Mouse (Mus musculus): Measurements from ENCODE around the gene Gzmg. TPM values are rescaled to one million over a fixed set of nuclear protein-coding genes. Genes with fewer than 3 reads are reported as not detected.
"Not testable (repeated sequence)": the region's sequence is repeated elsewhere in the genome, so short reads cannot be mapped to it uniquely, and the experiment has no call there.

The Gzmg gene
- not detected in 2 replicates for polyA plus RNA-seq (2015; fragmentation: Nextera tagmentation; extraction: Ambion mirVana)

GRCm38 (mm10) chr14:56159479-56159878, at the start of gene Gzmg:
TSS of gene Gzmg (minus strand) at chr14:56159579.
- 77% methylated on average over 2 of the region's 2 CpGs for WGBS
- H3K9me3 ChIP-seq (replicated peaks; ENCODE audit: control insufficient read depth, low read length); H3K27ac ChIP-seq (ENCODE audit: low read length): not testable (repeated sequence)

GRCm38 (mm10) chr14:56205613-56206012, 46.2 kb upstream of the Gzmg start:
- H3K27me3 ChIP-seq (ENCODE audit: control insufficient read depth, insufficient read depth, low read length), result no peaks in the 10 kb centered on the region
- no peak overlapping the region for H3K4me2 ChIP-seq (ENCODE audit: low read depth, low read length)
- 84% methylated on average over 1 of the region's 1 CpGs for WGBS
- H3K4me3 ChIP-seq (replicated peaks; ENCODE audit: low read length), result no peak overlapping the region
- no peak overlapping the region for H3K27ac ChIP-seq (ENCODE audit: low read length)
- H3K9me3 ChIP-seq (replicated peaks; ENCODE audit: control insufficient read depth, low read length), result no peaks in the 10 kb centered on the region
- no peaks in the 10 kb centered on the region for H3K36me3 ChIP-seq (ENCODE audit: control insufficient read depth, insufficient read depth, low read length)
- no peaks in the 10 kb centered on the region for H3K4me1 ChIP-seq (ENCODE audit: control insufficient read depth, insufficient read depth, low read length)
- no peak overlapping the region for H3K9ac ChIP-seq (ENCODE audit: low read length)
- no peak for ATAC-seq (ENCODE audit: insufficient read depth, low FRiP score)

More at GRCm38 (mm10) chr14:56159479-56159878, at the start of gene Gzmg:
- H3K36me3 ChIP-seq (ENCODE audit: control insufficient read depth, insufficient read depth, low read length); H3K27me3 ChIP-seq (ENCODE audit: control insufficient read depth, insufficient read depth, low read length); H3K4me1 ChIP-seq (ENCODE audit: control insufficient read depth, insufficient read depth, low read length); H3K4me2 ChIP-seq (ENCODE audit: low read depth, low read length); ATAC-seq (ENCODE audit: insufficient read depth, low FRiP score); H3K9ac ChIP-seq (ENCODE audit: low read length); H3K4me3 ChIP-seq (replicated peaks; ENCODE audit: low read length): not testable (repeated sequence)

- whole genome bisulfite sequencing, result 31% methylated on average over 5 of the region's 5 CpGs
- H3K4me1 ChIP-seq (ENCODE audit: control insufficient read depth, insufficient read depth, low read length); H3K27me3 ChIP-seq (ENCODE audit: control insufficient read depth, insufficient read depth, low read length); H3K27ac ChIP-seq (ENCODE audit: low read length); ATAC-seq (ENCODE audit: insufficient read depth, low FRiP score); H3K9ac ChIP-seq (ENCODE audit: low read length); H3K36me3 ChIP-seq (ENCODE audit: control insufficient read depth, insufficient read depth, low read length); H3K9me3 ChIP-seq (replicated peaks; ENCODE audit: control insufficient read depth, low read length); H3K4me2 ChIP-seq (ENCODE audit: low read depth, low read length); H3K4me3 ChIP-seq (replicated peaks; ENCODE audit: low read length): not testable (repeated sequence)
Observed at GRCm38 (mm10) chr14:56205021-56205420, 45.6 kb upstream of the Gzmg start.

- Histone ChIP-seq H3K36me3 (ENCODE audit: control insufficient read depth, insufficient read depth, low read length) (no peaks in the 10 kb centered on the region), H3K9me3 (replicated peaks; ENCODE audit: control insufficient read depth, low read length) (no peaks in the 10 kb centered on the region), H3K4me2 (ENCODE audit: low read depth, low read length) (no peak overlapping the region), H3K9ac (ENCODE audit: low read length) (no peak overlapping the region), H3K27ac (ENCODE audit: low read length) (no peak overlapping the region), H3K27me3 (ENCODE audit: control insufficient read depth, insufficient read depth, low read length) (no peaks in the 10 kb centered on the region), H3K4me1 (ENCODE audit: control insufficient read depth, insufficient read depth, low read length) (no peaks in the 10 kb centered on the region), H3K4me3 (replicated peaks; ENCODE audit: low read length) (no peak overlapping the region)
- ATAC-seq (ENCODE audit: insufficient read depth, low FRiP score), result no peak
- 11% methylated on average over 2 of the region's 2 CpGs for WGBS
Observed at GRCm38 (mm10) chr14:56203975-56204374, 44.6 kb upstream of the Gzmg start.

DNA sequence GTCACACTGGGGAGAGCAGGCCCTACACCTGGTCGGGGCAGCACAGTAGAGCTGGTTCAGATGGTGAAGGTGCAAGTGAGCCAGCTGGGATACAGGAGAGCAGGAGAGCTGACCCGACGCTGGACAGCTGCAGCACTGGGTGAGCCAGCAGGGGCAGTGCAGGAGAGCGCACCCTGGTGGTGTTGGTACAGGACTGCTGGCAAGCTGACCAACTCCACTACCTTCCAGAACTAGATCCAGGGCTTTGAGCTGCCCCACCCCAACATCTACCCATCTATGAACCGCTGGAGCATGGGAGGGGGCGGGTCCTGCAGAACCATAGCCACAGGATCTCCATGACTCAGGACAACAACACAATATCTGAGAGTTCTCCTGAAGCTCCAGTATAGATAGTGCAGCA, 27.6 kb upstream of the Gzmg start:
- no peak for ATAC-seq (ENCODE audit: insufficient read depth, low FRiP score)
- Histone ChIP-seq H3K4me2 (ENCODE audit: low read depth, low read length) (no peak overlapping the region), H3K27me3 (ENCODE audit: control insufficient read depth, insufficient read depth, low read length) (no peaks in the 10 kb centered on the region), H3K4me1 (ENCODE audit: control insufficient read depth, insufficient read depth, low read length) (no peaks in the 10 kb centered on the region), H3K36me3 (ENCODE audit: control insufficient read depth, insufficient read depth, low read length) (no peaks in the 10 kb centered on the region), H3K9ac (ENCODE audit: low read length) (no peak overlapping the region), H3K27ac (ENCODE audit: low read length) (no peak overlapping the region), H3K4me3 (replicated peaks; ENCODE audit: low read length) (no peak overlapping the region), H3K9me3 (replicated peaks; ENCODE audit: control insufficient read depth, low read length) (no peaks in the 10 kb centered on the region)
- 52% methylated on average over 6 of the region's 6 CpGs for WGBS

DNA sequence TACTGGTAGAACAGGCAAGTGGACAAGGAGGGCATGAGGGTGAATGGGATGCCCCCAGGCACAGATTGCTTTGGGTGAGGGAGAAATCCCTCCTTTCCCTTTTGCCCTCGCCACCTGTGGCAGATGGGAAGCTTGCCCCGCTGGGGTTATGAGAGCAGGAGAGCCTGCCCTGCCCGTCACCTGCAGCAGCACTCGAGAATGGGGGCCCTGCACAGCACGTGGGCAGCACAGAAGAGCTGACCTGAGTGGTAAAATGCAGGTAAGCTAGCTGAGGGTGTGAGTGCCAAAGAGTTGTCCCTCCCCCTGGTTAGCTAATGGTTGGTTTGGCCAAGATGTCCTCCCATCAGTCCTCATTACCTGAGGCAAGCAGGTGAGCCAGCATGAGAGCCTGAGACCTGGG, 27.1 kb upstream of the Gzmg start:
- Histone ChIP-seq H3K4me3 (replicated peaks; ENCODE audit: low read length) (no peak overlapping the region), H3K36me3 (ENCODE audit: control insufficient read depth, insufficient read depth, low read length) (no peaks in the 10 kb centered on the region), H3K4me2 (ENCODE audit: low read depth, low read length) (no peak overlapping the region), H3K9me3 (replicated peaks; ENCODE audit: control insufficient read depth, low read length) (no peaks in the 10 kb centered on the region), H3K4me1 (ENCODE audit: control insufficient read depth, insufficient read depth, low read length) (no peaks in the 10 kb centered on the region), H3K27me3 (ENCODE audit: control insufficient read depth, insufficient read depth, low read length) (no peaks in the 10 kb centered on the region), H3K27ac (ENCODE audit: low read length) (no peak overlapping the region), H3K9ac (ENCODE audit: low read length) (no peak overlapping the region)
- WGBS, result 74% methylated on average over 5 of the region's 5 CpGs
- ATAC-seq (ENCODE audit: insufficient read depth, low FRiP score), result no peak

GRCm38 (mm10) chr14:56177651-56178050, 18.3 kb upstream of the Gzmg start:
- H3K27me3 ChIP-seq (ENCODE audit: control insufficient read depth, insufficient read depth, low read length); H3K36me3 ChIP-seq (ENCODE audit: control insufficient read depth, insufficient read depth, low read length); H3K4me1 ChIP-seq (ENCODE audit: control insufficient read depth, insufficient read depth, low read length); H3K4me2 ChIP-seq (ENCODE audit: low read depth, low read length); ATAC-seq (ENCODE audit: insufficient read depth, low FRiP score); H3K4me3 ChIP-seq (replicated peaks; ENCODE audit: low read length); H3K9me3 ChIP-seq (replicated peaks; ENCODE audit: control insufficient read depth, low read length); H3K27ac ChIP-seq (ENCODE audit: low read length); H3K9ac ChIP-seq (ENCODE audit: low read length): not testable (repeated sequence)
- 21% methylated on average over 8 of the region's 8 CpGs for WGBS

DNA sequence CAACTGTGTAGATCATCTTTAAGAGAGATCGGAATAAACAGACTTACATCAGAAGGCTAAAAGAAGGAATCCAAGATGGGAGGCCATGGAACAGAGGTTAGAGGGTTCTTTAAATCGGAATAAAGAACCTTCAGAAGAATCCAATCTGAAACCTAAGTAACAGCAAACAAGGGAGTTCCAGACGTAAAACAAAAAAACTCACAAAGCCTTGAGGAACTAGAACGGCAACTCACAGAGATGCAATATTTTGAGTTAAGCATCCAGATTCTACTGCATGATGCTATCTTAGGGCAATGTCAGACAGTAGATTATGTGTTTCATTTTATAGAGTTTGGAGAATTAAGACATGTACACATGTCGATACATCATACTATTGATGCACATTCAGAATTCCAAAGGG, 15.1 kb upstream of the Gzmg start, which contains the start of gene Gzmn:
Gene Gzmn, minus strand, starts transcription at position 101 of the 400 bp plus-strand sequence.
- no peak within 1 kb of the TSS for H3K4me3 ChIP-seq (replicated peaks; ENCODE audit: low read length)
- H3K9me3 ChIP-seq (replicated peaks; ENCODE audit: control insufficient read depth, low read length), result no peaks in the 10 kb centered on the region
- H3K27ac ChIP-seq (ENCODE audit: low read length), result no peak within 1 kb of the TSS
- no peak for ATAC-seq (ENCODE audit: insufficient read depth, low FRiP score)
- WGBS, result 88% methylated on average over 5 of the region's 5 CpGs
- no peaks in the 10 kb centered on the region for H3K36me3 ChIP-seq (ENCODE audit: control insufficient read depth, insufficient read depth, low read length)
- no peak within 1 kb of the TSS for H3K9ac ChIP-seq (ENCODE audit: low read length)
- no peak within 1 kb of the TSS for H3K4me2 ChIP-seq (ENCODE audit: low read depth, low read length)
- no peaks in the 10 kb centered on the region for H3K4me1 ChIP-seq (ENCODE audit: control insufficient read depth, insufficient read depth, low read length)
- H3K27me3 ChIP-seq (ENCODE audit: control insufficient read depth, insufficient read depth, low read length), result no peaks in the 10 kb centered on the region

DNA sequence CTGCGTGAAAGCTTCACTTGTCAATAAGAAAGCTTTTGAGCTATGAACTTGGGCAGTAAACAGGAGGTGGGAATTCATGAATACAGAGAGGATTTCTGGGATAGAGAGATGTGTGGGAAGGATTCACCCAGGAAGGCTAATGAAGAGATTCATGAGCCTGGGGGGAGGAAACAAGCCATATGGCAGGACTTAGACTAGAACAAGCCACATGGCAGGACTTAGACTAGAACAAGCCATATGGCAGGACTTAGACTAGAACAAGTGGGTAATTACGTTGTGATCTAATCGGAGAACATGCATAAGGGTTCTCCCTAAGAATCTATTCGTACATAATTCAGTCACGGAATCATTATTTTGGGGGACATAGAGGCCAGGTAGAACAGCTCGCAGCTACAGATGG, 14.0 kb upstream of the Gzmg start:
- Histone ChIP-seq H3K27ac (ENCODE audit: low read length) (no peak overlapping the region), H3K4me1 (ENCODE audit: control insufficient read depth, insufficient read depth, low read length) (no peaks in the 10 kb centered on the region), H3K36me3 (ENCODE audit: control insufficient read depth, insufficient read depth, low read length) (no peaks in the 10 kb centered on the region), H3K9me3 (replicated peaks; ENCODE audit: control insufficient read depth, low read length) (no peaks in the 10 kb centered on the region), H3K4me2 (ENCODE audit: low read depth, low read length) (no peak overlapping the region), H3K9ac (ENCODE audit: low read length) (no peak overlapping the region), H3K4me3 (replicated peaks; ENCODE audit: low read length) (no peak overlapping the region), H3K27me3 (ENCODE audit: control insufficient read depth, insufficient read depth, low read length) (no peaks in the 10 kb centered on the region)
- 90% methylated on average over 6 of the region's 6 CpGs for WGBS
- no peak for ATAC-seq (ENCODE audit: insufficient read depth, low FRiP score)

- 95% methylated on average over 5 of the region's 5 CpGs for WGBS
- ATAC-seq (ENCODE audit: insufficient read depth, low FRiP score), result no peak
- Histone ChIP-seq H3K4me3 (replicated peaks; ENCODE audit: low read length) (no peak overlapping the region), H3K27ac (ENCODE audit: low read length) (no peak overlapping the region), H3K9ac (ENCODE audit: low read length) (no peak overlapping the region), H3K36me3 (ENCODE audit: control insufficient read depth, insufficient read depth, low read length) (no peaks in the 10 kb centered on the region), H3K9me3 (replicated peaks; ENCODE audit: control insufficient read depth, low read length) (no peaks in the 10 kb centered on the region), H3K4me1 (ENCODE audit: control insufficient read depth, insufficient read depth, low read length) (no peaks in the 10 kb centered on the region), H3K4me2 (ENCODE audit: low read depth, low read length) (no peak overlapping the region), H3K27me3 (ENCODE audit: control insufficient read depth, insufficient read depth, low read length) (no peaks in the 10 kb centered on the region)
Observed at GRCm38 (mm10) chr14:56172744-56173143, 13.4 kb upstream of the Gzmg start.
